Mouse (Mus musculus): ENCODE results near the gene Arhgdib. TPM values are rescaled to one million over a fixed set of nuclear protein-coding genes. Genes with fewer than 3 reads are reported as not detected.
A peak's percentile ranks its signal among the peaks of the same experiment; 100 is the strongest.

The Arhgdib gene
- polyA plus RNA-seq, 1 experiment from 2014 or later = 164 TPM

DNA sequence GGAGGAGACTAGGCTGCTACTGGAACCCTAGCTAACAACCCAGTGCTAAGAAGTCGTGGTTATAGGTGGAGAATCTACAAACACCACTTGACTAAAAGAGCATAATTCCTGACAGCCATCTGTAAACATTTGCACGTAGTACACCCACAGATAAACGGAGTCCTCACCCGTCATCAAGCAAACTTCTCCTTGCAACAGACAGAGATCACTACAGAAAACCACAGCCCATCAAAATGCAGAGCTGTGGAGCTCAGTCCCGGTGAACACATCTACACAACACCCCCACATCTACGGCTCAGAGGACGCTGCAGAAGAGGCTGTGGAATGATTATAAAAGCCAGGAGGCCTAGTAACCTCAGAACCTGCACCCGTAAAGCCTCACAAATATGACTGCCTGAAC lies 2.8 kb upstream of the Arhgdib start:
- Histone ChIP-seq H3K27ac (ENCODE audit: low read length) (no peak overlapping the region), H3K27me3 (ENCODE audit: control insufficient read depth, insufficient read depth, low read depth, low read length) (no peaks in the 10 kb centered on the region), H3K36me3 (ENCODE audit: control insufficient read depth, insufficient read depth) (no peaks in the 10 kb centered on the region), H3K9me3 (replicated peaks; ENCODE audit: control insufficient read depth, low read length) (no peaks in the 10 kb centered on the region), H3K9ac (ENCODE audit: low read depth, low read length) (no peak overlapping the region), H3K4me1 (ENCODE audit: control insufficient read depth, low read depth, low read length) (peaks cover 13% of the 10 kb centered on the region), H3K4me3 (ENCODE audit: low read depth, low read length) (no peak overlapping the region), H3K4me2 (ENCODE audit: low read depth, low read length) (no peak overlapping the region)
- 19% methylated on average over 8 of the region's 8 CpGs for WGBS (ENCODE audit: insufficient replicate concordance)
- no peak for ATAC-seq (ENCODE audit: low read depth)

DNA sequence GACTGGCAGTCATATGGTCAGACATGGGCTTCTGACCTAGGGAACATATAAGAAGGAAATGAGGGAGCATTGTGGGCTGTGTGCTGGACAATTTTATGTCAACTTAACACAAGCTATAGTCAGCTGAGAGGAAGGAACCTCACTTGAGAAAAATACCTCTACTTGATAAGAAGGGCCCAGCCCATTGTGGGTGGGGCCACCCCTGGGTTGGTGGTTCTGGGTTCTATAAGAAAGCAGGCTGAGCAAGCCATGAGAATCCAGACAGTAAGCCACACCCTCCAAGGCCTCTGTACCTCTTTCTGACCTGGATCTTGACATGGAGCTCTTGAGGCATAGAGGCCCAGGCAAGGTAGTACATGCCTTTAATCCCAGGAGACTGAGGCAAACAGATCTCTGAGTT lies 1.7 kb upstream of the Arhgdib start:
- Histone ChIP-seq H3K4me3 (ENCODE audit: low read depth, low read length) (no peak overlapping the region), H3K36me3 (ENCODE audit: control insufficient read depth, insufficient read depth) (no peaks in the 10 kb centered on the region), H3K27me3 (ENCODE audit: control insufficient read depth, insufficient read depth, low read depth, low read length) (no peaks in the 10 kb centered on the region), H3K4me1 (ENCODE audit: control insufficient read depth, low read depth, low read length) (peaks cover 18% of the 10 kb centered on the region), H3K4me2 (ENCODE audit: low read depth, low read length) (no peak overlapping the region), H3K9me3 (replicated peaks; ENCODE audit: control insufficient read depth, low read length) (no peaks in the 10 kb centered on the region), H3K27ac (ENCODE audit: low read length) (no peak overlapping the region), H3K9ac (ENCODE audit: low read depth, low read length) (no peak overlapping the region)
- ATAC-seq (ENCODE audit: low read depth) = peak; percentile 30; the same call in 1 of the 2 replicates

DNA sequence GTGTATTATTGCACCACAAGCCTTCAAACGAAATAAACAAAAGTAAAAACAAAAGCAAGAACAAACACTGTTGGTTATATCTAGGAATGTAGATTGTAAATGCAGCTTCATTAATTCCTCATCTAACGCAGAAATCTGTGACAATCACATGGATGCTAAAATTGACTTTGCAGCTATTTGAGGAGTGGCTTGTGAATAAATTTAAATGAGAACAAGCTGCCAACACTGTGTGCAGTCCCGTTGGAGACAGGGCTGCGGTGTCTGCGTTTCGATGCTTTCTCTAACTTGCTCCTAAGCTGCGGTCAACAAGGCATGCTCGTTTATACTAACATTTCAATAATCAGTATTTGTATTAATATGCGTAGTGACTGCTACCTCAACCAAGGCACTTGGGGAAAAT lies 581 bp upstream of the Arhgdib start:
- Histone ChIP-seq H3K4me3 (ENCODE audit: low read depth, low read length) (no peak overlapping the region), H3K9ac (ENCODE audit: low read depth, low read length) (no peak overlapping the region), H3K27me3 (ENCODE audit: control insufficient read depth, insufficient read depth, low read depth, low read length) (no peaks in the 10 kb centered on the region), H3K27ac (ENCODE audit: low read length) (no peak overlapping the region), H3K4me1 (ENCODE audit: control insufficient read depth, low read depth, low read length) (peaks cover 18% of the 10 kb centered on the region), H3K4me2 (ENCODE audit: low read depth, low read length) (no peak overlapping the region), H3K36me3 (ENCODE audit: control insufficient read depth, insufficient read depth) (no peaks in the 10 kb centered on the region), H3K9me3 (replicated peaks; ENCODE audit: control insufficient read depth, low read length) (no peaks in the 10 kb centered on the region)
- no peak for ATAC-seq (ENCODE audit: low read depth)
- WGBS (ENCODE audit: insufficient replicate concordance) = 57% methylated on average over 9 of the region's 9 CpGs

DNA sequence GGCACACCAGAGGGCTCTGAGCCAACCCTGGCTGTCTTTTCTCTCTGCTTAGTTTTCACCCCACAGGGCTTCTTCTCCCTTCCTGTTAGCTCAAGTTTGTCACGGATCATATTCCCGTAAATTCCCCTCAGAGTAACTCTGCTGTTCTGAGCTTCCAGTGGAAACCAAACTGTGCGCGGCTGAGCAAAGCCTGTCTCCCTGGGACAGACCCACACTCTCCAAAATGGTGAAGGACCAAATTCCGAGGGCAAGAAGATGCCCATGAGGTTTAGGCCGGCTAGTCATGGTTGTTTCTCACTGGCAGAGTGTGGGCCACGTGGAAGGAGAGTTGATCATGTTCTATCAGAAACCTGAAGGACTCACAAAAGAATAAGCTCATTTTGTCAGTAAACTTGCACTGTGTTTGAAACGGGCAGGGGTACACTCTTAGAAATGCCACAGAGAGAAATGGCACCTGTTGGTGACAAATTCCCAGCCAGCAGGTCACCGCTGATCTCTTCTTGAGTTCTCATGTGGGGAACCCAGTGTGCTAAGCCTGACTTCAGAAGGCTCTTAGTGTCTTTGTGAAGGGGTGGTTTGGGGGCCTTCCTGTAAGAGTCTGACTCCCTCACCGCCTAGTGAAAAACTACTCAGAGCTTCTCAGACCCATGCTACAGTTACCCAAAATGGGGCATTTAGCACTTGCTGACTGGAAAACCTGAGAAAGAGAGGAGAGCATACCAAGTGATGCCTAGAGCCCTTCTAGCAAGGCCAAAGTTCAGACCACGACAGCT lies 1.3 kb downstream of the Arhgdib start:
- peak overlapping the region; percentile 44 for H3K9ac ChIP-seq (ENCODE audit: low read depth, low read length)

DNA sequence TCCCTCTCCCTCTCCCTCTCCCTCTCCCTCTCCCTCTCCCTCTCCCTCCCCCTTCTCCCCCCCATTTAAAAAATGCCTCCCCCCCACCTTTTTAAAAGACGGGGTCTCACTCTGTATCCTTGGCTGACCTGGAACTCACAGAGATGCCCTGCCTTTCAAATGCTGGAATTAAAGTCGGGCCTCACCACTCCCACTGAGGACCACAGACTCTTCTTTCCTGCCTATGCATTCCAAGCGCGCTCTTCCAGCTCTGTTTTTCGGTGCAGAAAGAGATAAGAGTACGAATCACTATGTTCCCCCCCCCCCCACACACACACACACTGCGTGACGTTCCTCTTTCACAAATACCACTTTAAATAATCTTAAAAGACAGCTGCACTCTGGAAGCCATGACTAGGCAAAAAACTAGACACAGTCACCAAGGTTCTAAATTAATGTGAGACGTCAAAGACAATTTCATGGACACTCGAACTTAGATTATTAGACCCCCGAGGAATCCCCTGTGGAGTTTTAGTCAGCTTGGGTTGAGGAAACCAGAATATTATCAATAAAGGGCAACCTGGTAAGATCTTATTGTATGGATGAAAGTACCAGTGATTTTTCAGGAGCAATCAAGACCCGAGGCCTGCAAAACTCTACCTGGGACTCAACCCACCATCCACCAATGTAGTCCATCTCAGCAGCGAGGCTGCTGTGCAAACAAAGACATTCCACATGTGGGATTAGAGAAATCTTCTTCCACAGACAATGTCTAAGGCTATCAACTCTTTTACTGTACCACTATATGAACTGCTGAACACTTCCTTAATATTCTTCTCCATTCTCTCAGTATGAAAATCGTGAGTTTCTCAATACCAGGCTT lies 2.1 kb downstream of the Arhgdib start:
- H3K9ac ChIP-seq (ENCODE audit: low read depth, low read length) = no peak overlapping the region; the same call in 1 of the 2 replicates

More for the DNA sequence above, 1.3 kb downstream of the Arhgdib start:
- peak overlapping the region; percentile 79 for H3K27ac ChIP-seq (ENCODE audit: low read length)
- H3K4me3 ChIP-seq (ENCODE audit: low read depth, low read length) = peak overlapping the region; percentile 40
- no peaks in the 10 kb centered on the region for H3K27me3 ChIP-seq (ENCODE audit: control insufficient read depth, insufficient read depth, low read depth, low read length)
- H3K36me3 ChIP-seq (ENCODE audit: control insufficient read depth, insufficient read depth) = no peaks in the 10 kb centered on the region
- H3K4me1 ChIP-seq (ENCODE audit: control insufficient read depth, low read depth, low read length) = peaks cover 18% of the 10 kb centered on the region
- no peak for ATAC-seq (ENCODE audit: low read depth)
- peak overlapping the region; percentile 34 for H3K4me2 ChIP-seq (ENCODE audit: low read depth, low read length)
- H3K9me3 ChIP-seq (replicated peaks; ENCODE audit: control insufficient read depth, low read length) = no peaks in the 10 kb centered on the region
- 19% methylated on average over 11 of the region's 11 CpGs for WGBS (ENCODE audit: insufficient replicate concordance)

DNA sequence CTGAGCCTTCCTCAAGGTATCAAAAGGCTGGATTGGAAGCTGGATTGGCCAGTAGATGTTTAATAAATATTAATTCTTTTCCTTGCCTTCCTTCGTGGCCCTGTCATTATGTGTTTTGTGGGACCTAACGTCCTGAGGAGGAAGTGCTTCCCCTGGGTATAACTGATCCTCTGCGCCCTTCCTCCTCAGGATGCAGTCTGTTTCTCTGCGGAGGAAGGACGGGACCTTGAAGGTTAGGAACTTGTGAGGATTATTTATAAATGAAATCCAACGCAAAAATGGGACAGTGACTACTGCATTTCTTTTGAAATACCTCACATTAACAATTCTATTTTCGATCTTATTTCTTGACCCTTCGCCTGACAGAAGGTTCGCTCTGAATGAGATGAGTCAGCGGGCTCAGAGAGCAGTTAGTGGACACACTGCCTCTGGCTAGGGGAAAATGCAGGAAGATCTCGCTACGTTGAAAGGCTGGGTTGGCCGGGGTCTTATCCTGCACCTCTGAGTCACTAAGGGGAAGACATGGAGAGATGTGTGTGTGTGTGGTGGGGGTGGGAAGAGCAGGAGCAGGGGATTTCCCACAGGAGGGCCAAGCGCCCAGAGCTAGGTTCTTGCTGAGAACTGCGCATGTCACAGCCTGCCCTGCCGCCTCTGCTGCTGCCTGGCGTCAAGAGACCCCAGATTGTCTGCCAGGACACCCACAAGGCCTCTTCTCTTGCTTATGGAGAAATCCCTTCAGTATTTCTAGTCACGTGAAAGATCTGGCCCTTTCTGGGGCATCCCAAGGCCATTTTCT lies 3.2 kb downstream of the Arhgdib start:
- no peaks in the 10 kb centered on the region for H3K9me3 ChIP-seq (replicated peaks; ENCODE audit: control insufficient read depth, low read length)
- no peaks in the 10 kb centered on the region for H3K36me3 ChIP-seq (ENCODE audit: control insufficient read depth, insufficient read depth)
- ATAC-seq (ENCODE audit: low read depth) = peak; percentile 9; the same call in 1 of the 2 replicates
- peak overlapping the region; percentile 54 for H3K4me2 ChIP-seq (ENCODE audit: low read depth, low read length)
- no peak overlapping the region for H3K9ac ChIP-seq (ENCODE audit: low read depth, low read length)
- H3K27me3 ChIP-seq (ENCODE audit: control insufficient read depth, insufficient read depth, low read depth, low read length) = no peaks in the 10 kb centered on the region
- peak overlapping the region; percentile 28 for H3K4me3 ChIP-seq (ENCODE audit: low read depth, low read length)
- 21% methylated on average over 18 of the region's 18 CpGs for WGBS (ENCODE audit: insufficient replicate concordance)
- H3K27ac ChIP-seq (ENCODE audit: low read length) = peak overlapping the region; percentile 67
- peaks cover 15% of the 10 kb centered on the region for H3K4me1 ChIP-seq (ENCODE audit: control insufficient read depth, low read depth, low read length)

More for the DNA sequence above, 2.1 kb downstream of the Arhgdib start:
- 14% methylated on average over 14 of the region's 14 CpGs for WGBS (ENCODE audit: insufficient replicate concordance)
- Histone ChIP-seq H3K27ac (ENCODE audit: low read length) (peak overlapping the region; percentile 79), H3K9me3 (replicated peaks; ENCODE audit: control insufficient read depth, low read length) (no peaks in the 10 kb centered on the region), H3K4me1 (ENCODE audit: control insufficient read depth, low read depth, low read length) (peaks cover 18% of the 10 kb centered on the region), H3K4me2 (ENCODE audit: low read depth, low read length) (peak overlapping the region; percentile 34; the same call in 1 of the 2 replicates), H3K4me3 (ENCODE audit: low read depth, low read length) (peak overlapping the region; percentile 40), H3K36me3 (ENCODE audit: control insufficient read depth, insufficient read depth) (no peaks in the 10 kb centered on the region), H3K27me3 (ENCODE audit: control insufficient read depth, insufficient read depth, low read depth, low read length) (no peaks in the 10 kb centered on the region)
- ATAC-seq (ENCODE audit: low read depth) = peak; percentile 22; the same call in 1 of the 2 replicates

DNA sequence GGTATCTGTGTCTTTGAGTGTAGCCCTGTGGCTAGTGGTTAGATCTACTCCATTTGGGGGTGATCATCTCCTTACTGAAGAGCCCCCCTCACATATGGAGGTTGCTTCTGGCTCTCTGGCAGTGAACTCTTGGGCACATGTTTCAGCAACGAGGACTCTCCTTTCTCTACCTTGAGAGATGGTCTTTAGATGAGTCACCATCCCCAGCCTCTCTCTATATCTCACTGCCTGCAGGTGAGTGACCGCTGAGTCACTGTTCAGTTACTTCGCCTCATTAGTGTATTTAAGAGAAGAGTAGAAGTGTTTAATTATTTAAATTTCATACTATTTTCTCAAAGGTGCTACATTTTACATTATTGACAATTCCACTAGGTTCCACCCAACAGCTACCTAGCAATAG lies 4.6 kb downstream of the Arhgdib start:
- H3K27ac ChIP-seq (ENCODE audit: low read length) = no peak overlapping the region
- no peak overlapping the region for H3K9ac ChIP-seq (ENCODE audit: low read depth, low read length)
- H3K4me3 ChIP-seq (ENCODE audit: low read depth, low read length) = no peak overlapping the region
- H3K4me2 ChIP-seq (ENCODE audit: low read depth, low read length) = no peak overlapping the region
- peaks cover 9% of the 10 kb centered on the region for H3K4me1 ChIP-seq (ENCODE audit: control insufficient read depth, low read depth, low read length)
- no peaks in the 10 kb centered on the region for H3K9me3 ChIP-seq (replicated peaks; ENCODE audit: control insufficient read depth, low read length)
- ATAC-seq (ENCODE audit: low read depth) = no peak
- 54% methylated on average over 3 of the region's 3 CpGs for WGBS (ENCODE audit: insufficient replicate concordance)
- no peaks in the 10 kb centered on the region for H3K27me3 ChIP-seq (ENCODE audit: control insufficient read depth, insufficient read depth, low read depth, low read length)
- no peaks in the 10 kb centered on the region for H3K36me3 ChIP-seq (ENCODE audit: control insufficient read depth, insufficient read depth)

DNA sequence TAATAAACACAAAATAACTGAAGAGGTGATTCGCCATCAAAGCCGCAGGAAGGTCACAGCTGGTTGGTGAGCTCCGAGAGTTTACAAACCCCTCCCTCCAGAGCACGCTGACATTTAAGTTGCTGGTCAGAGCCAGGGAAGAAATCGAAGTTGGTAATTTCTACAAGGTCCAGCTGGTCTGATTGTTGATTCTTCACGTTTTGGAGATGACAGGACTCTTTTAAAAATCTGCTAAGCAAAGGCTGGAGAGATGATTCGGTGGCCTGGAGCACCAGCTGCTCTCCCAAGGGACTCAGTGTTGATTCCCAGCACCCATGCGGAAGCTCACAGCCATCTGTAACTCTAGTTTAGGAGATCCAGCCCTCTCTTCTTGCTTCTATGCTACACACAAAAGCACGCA lies 5.3 kb downstream of the Arhgdib start:
- no peak for ATAC-seq (ENCODE audit: low read depth)
- Histone ChIP-seq H3K4me1 (ENCODE audit: control insufficient read depth, low read depth, low read length) (peaks cover 10% of the 10 kb centered on the region), H3K9ac (ENCODE audit: low read depth, low read length) (no peak overlapping the region), H3K27ac (ENCODE audit: low read length) (no peak overlapping the region), H3K4me2 (ENCODE audit: low read depth, low read length) (no peak overlapping the region), H3K4me3 (ENCODE audit: low read depth, low read length) (no peak overlapping the region), H3K27me3 (ENCODE audit: control insufficient read depth, insufficient read depth, low read depth, low read length) (no peaks in the 10 kb centered on the region), H3K9me3 (replicated peaks; ENCODE audit: control insufficient read depth, low read length) (no peaks in the 10 kb centered on the region), H3K36me3 (ENCODE audit: control insufficient read depth, insufficient read depth) (no peaks in the 10 kb centered on the region)
- 73% methylated on average over 9 of the region's 9 CpGs for WGBS (ENCODE audit: insufficient replicate concordance)
